Mouse (Mus musculus) left cerebral cortex, adult 9 months (tissue): ENCODE results near the gene Tmem178b.

Source experiments
- DNase-seq, 2 experiments: peaks; one replicate each; pipeline ENCODE4 v3.0.0; 2022; ENCODE audit warnings: low spot score in 2 of 2

Gene Tmem178b

GRCm38 (mm10) chr6:40078353-40078752, 205.3 kb downstream of the Tmem178b start:
- no peak for DNase-seq

GRCm38 (mm10) chr6:40083726-40084125, 210.7 kb downstream of the Tmem178b start:
- DNase-seq, result no peak

DNA sequence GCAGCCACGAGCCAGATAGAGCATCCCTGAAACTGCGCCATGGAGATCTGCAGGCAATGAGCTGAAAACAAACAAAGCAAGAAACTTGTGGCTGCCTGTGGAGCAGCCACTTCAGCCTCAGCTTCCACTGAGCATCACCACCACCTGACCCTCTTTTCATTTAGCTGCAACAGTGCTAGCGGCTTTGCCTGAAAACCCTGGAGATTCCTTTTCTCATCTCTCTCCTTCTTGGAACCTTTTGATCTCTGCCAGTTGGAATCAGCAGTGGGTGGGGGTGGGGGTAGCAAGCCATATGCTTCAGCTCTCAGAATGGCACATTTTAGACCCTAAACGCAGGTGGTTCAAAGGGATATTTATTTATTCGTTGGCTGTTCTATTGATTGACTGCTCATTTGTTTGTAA, 218.2 kb downstream of the Tmem178b start:
- no peak for DNase-seq

DNA sequence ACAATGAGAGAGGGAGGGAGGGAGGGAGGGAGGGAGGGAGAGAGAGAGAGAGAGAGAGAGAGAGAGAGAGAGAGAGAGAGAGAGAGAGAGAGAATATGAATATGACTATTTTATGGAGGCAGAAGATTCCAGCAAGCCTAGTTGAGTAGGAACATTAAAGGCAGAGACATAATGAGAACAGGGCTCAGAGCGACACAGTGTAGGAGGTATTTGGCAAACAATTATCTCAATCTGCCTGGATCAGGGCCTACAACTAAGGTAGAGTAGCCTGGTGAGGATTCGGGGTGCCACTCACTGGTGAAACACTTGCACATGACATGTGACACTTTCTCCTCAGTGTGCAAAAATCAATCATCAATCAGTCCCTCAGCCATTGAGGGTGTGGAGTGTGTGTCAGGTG, 225.4 kb downstream of the Tmem178b start:
- peak in 1 of 2 experiments; percentile 53 for DNase-seq

GRCm38 (mm10) chr6:40101785-40102184, 228.7 kb downstream of the Tmem178b start:
- DNase-seq, result no peak

- no peak for DNase-seq
These were observed 229.8 kb downstream of the Tmem178b start for GRCm38 (mm10) chr6:40102863-40103262.

GRCm38 (mm10) chr6:40110029-40110428, 237.0 kb downstream of the Tmem178b start:
- no peak for DNase-seq

DNA sequence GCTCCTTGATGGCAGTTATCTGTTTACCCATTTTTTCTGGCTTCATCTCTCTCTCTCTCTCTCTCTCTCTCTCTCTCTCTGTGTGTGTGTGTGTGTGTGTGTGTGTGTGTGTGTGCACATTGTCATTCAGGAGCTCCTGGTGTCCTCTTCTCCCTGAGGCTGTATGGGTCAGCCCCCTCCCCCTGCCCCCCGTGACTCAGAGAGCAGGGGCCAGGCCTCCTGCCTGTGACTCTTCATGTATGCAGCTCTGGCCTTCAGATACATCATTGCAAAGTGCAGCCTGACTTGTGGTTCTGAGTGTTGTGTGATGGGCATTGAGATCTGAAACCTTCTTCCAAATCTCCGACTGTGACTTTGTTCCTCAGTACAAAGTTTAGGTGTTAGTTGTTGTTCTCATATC, 237.7 kb downstream of the Tmem178b start:
- DNase-seq, result no peak

GRCm38 (mm10) chr6:40112488-40112887, 239.4 kb downstream of the Tmem178b start:
- DNase-seq, result peak; percentile 62 to 71

GRCm38 (mm10) chr6:40116225-40116624, 243.2 kb downstream of the Tmem178b start:
- DNase-seq, result no peak

GRCm38 (mm10) chr6:40120176-40120575, 247.1 kb downstream of the Tmem178b start:
- DNase-seq, result no peak

DNA sequence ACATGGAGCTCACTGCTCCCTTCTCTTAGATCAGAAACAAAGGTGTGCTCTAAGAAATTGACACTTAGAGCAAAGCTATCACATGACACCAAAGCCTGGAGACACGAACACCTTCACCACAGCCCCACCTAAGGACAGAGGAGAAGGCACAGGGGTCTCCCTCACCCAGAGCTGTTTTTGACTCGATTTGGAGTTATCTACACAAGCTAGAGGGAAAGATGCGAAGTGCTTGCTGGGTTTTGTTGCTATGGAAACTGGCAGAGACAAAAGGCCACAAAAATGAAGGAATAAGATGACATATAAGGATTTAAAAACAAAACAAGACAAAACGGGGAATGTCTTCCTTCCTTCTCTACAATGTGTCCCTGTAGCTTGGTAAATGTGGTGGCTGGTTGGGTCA, 248.4 kb downstream of the Tmem178b start:
- DNase-seq, result no peak

- peak in 1 of 2 experiments; percentile 48 for DNase-seq
These were observed 250.1 kb downstream of the Tmem178b start for GRCm38 (mm10) chr6:40123070-40123690.

DNA sequence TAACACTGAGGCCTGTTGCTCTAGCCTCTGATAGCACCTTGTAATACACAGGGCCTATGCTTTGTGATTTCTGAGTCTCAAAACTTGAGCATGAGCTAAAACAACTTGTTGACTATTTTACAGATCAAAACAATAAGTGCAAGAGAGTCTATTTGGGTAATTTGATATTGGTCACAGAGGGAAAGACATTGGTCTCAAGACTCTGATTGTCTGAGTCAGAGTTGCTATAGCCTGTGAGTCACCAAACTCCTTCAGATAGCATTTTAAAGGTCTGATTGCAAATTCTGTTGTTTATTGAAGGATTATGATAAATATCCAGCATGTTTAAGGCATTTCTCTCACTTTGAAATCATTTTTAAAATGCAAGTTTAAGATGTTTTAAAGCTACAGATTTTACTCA, 250.9 kb downstream of the Tmem178b start:
- DNase-seq, result no peak

GRCm38 (mm10) chr6:40128716-40129115, 255.6 kb downstream of the Tmem178b start:
- DNase-seq, result no peak

DNA sequence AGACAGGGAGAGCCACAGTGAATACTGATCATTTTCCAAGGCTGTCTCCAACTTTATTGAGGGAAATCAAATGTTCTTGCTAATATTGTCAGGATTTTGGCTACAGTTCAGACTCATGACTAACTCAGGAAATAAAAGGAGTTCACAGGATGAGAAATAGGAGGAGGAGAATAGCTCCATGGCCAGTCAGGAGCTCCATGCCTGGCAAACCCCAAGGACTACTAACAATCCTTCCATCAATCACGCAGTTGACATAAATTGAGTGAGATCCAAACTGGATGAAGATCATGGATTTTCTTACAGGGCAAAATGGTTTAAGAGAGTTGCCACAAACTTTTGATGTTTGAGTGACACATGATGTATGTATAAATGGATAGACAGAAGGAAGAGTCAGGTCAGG, 258.9 kb downstream of the Tmem178b start:
- no peak for DNase-seq

- no peak for DNase-seq
These were observed 260.4 kb downstream of the Tmem178b start for GRCm38 (mm10) chr6:40133436-40133835.

DNA sequence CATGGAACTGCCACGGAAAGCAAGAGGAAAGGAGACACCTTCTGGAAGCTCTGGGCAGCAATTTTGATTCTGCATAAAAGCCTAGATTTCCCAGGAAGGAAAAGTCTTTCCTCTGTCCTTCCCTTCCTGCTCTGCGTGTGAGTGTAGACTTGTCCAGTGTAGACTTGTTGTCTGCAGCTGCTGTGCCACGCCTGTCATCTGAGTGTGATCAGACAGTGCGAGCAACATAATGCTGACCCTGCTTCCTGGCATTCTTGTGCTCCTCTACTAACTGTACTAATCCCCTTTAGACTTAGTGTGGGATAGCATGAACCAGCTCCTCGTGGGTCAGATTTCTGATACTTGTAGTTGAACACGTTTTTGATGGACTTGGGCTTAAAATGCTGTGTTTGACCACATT, 262.6 kb downstream of the Tmem178b start:
- no peak for DNase-seq

DNA sequence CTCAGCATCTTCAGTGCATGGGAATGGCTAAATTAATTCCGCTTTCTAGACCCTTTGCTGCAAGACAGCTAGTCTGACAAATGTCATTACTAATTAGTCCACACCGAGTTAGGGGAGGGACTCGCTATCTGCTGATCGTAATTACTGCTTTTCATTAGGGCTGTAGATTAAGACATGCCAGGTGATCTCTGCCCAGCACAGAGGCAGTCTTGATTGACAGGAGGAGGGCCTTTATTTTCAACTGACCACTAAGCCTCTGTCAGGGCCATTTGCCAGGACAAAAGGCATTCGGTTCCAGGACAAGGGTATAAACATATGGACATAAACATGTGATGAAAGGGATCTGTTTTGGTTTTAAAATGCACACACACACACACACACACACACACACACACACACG, 264.3 kb downstream of the Tmem178b start:
- no peak for DNase-seq

- DNase-seq, result no peak
These were observed 264.9 kb downstream of the Tmem178b start for GRCm38 (mm10) chr6:40137831-40138520.

DNA sequence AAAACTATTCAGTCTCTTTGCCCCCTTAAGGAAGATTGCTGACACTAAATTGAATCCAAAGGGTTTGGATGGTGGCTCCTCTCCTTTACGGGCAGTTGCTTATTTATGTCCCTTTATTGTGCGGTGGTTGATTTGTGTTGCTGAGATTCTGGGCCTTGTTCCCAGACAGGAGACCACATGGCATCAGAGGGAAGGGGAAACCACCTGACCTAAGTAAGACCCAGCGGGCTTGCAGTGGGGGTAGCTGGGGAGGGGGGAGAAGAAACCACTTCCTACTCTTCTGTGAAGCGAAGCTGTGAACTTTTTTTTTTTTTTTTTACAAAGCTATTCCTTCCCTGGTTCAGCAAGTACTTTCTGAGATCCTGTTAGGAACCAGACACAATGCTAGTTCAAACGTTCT, 269.5 kb downstream of the Tmem178b start:
- no peak for DNase-seq

GRCm38 (mm10) chr6:40144371-40144770, 271.3 kb downstream of the Tmem178b start:
- no peak for DNase-seq

- no peak for DNase-seq
These were observed 272.5 kb downstream of the Tmem178b start for GRCm38 (mm10) chr6:40145601-40146000.

GRCm38 (mm10) chr6:40152241-40152640, 279.2 kb downstream of the Tmem178b start:
- DNase-seq, result no peak
